Comparison of ENCODE assay signal across 21 mouse cellular contexts in genomic region chr12:105561007-105561534, GRCm38 (mm10). TPM values are rescaled to one million over a fixed set of nuclear protein-coding genes. Genes with fewer than 3 reads are reported as not detected.
DNase-seq lines count a peak whose midpoint lies in the region; ATAC-seq lines count a peak whose summit lies in the region.
"Had no signal": no experiment of that assay in that cellular context is flagged by ENCODE, and none has a peak within 500 bp of the region (broad histone marks: within the 10 kb centered on the region; RNA-seq: fewer than 3 reads in every experiment).

No protein-coding gene starts in this region.

- intact Hi-C loops in left cerebral cortex, postnatal 14 days (cut with DNase I) = no loop called here
- intact Hi-C loops in left cerebral cortex, postnatal 4 days (cut with DNase I) = no loop called here

- H3K4me3 ChIP-seq in heart, embryonic 11.5 days (ENCODE audit: low read depth, low read length) = no peak overlapping the region
- H3K4me3 ChIP-seq: erythroblast, embryonic 14.5 days; hindbrain, embryonic 15.5 days; kidney, embryonic 15.5 days; myocyte had no signal

- H3K27me3 ChIP-seq in heart, embryonic 11.5 days (ENCODE audit: control insufficient read depth, insufficient read depth, low read length) = peaks cover 27% of the 10 kb centered on the region

- H3K4me2 ChIP-seq in heart, embryonic 11.5 days = no peak overlapping the region
- H3K4me2 ChIP-seq: hindbrain, embryonic 15.5 days; kidney, embryonic 15.5 days had no signal

- no peak overlapping the region for H3K27ac ChIP-seq in heart, embryonic 11.5 days (ENCODE audit: low read depth, low read length)
- H3K27ac ChIP-seq: hindbrain, embryonic 15.5 days; kidney, embryonic 15.5 days; liver, embryonic 14.5 days had no signal

- peaks cover 34% of the 10 kb centered on the region for H3K4me1 ChIP-seq in heart, embryonic 11.5 days (ENCODE audit: control insufficient read depth, insufficient read depth, low read length)

- no peak for DNase-seq in heart, adult 18-20 months
- DNase-seq in left cerebral cortex, postnatal 14 days (ENCODE audit: low spot score in 2 of 2) = peak; percentile 55 to 68
- DNase-seq in left cerebral cortex, postnatal 4 days = no peak
- DNase-seq in brain, adult 2 months (ENCODE audit: low read depth, low spot score) = peak; percentile 76
- peak; percentile 54 for DNase-seq in right cerebral cortex, postnatal 25 days
- no peak for DNase-seq in spleen, postnatal 14 days (ENCODE audit: low spot score in 2 of 2)
- DNase-seq: adrenal gland, postnatal 25 days; cerebellum, postnatal 10 days; thymus, postnatal 25 days had no signal

- H3K36me3 ChIP-seq in heart, embryonic 11.5 days (ENCODE audit: control insufficient read depth, insufficient read depth, low read length) = no peaks in the 10 kb centered on the region
- H3K36me3 ChIP-seq: G1E; hindbrain, embryonic 15.5 days; kidney, embryonic 15.5 days had no signal

- H3K9ac ChIP-seq in heart, embryonic 11.5 days (ENCODE audit: low read depth, low read length) = 0 out of 2 replicates have a peak overlapping the region, but pooled peaks have one; percentile 23
- H3K9ac ChIP-seq: hindbrain, embryonic 15.5 days; kidney, embryonic 15.5 days; liver, embryonic 14.5 days had no signal

- no peaks in the 10 kb centered on the region for H3K9me3 ChIP-seq in heart, embryonic 11.5 days (replicated peaks; ENCODE audit: control insufficient read depth, low read length)
- H3K9me3 ChIP-seq: hindbrain, embryonic 15.5 days; kidney, embryonic 15.5 days had no signal

- no peak for ATAC-seq in heart, embryonic 11.5 days (replicated peaks; ENCODE audit: insufficient number of reproducible peaks, low FRiP score, low TSS enrichment)
- ATAC-seq in activated CD4-positive, CD25-positive, alpha-beta regulatory T cell, adult 4 months = no peak

- WGBS in heart, embryonic 11.5 days (ENCODE audit: insufficient replicate concordance) = 42% methylated on average over 8 of the region's 8 CpGs

RNA-seq across cellular contexts. Expression of gene Bdkrb2, which starts 2.0 kb away (rescaled TPM):
- polyA plus RNA-seq in heart, embryonic 11.5 days (2014; fragmentation: Nextera tagmentation; extraction: Ambion mirVana) = 0.42 and 0.69 TPM in 2 replicates
- under 1 TPM; 0.31 to 0.40 TPM for total RNA-seq in heart, adult 18-20 months (2021)
- total RNA-seq in left cerebral cortex, postnatal 14 days (2021) = under 1 TPM; 0.19 to 0.64 TPM
- total RNA-seq in left cerebral cortex, postnatal 4 days (2021) = under 1 TPM; 0.42 to 0.58 TPM
- not detected for polyA plus RNA-seq in activated CD4-positive, CD25-positive, alpha-beta regulatory T cell, adult 4 months (2017; shearing (Covaris generic))
- total RNA-seq: granulocyte monocyte progenitor cell, adult 5-6 weeks had no signal
- polyA plus RNA-seq: erythroblast, embryonic 14.5 days; liver, embryonic 14.5 days had no signal

RNA-seq across cellular contexts. Expression of gene Bdkrb1, which starts 41.8 kb away (rescaled TPM):
- polyA plus RNA-seq in heart, embryonic 11.5 days (2014; fragmentation: Nextera tagmentation; extraction: Ambion mirVana) = not detected in 2 replicates
- total RNA-seq in heart, adult 18-20 months (2021) = not detected
- not detected for total RNA-seq in left cerebral cortex, postnatal 14 days (2021)
- not detected for total RNA-seq in left cerebral cortex, postnatal 4 days (2021)
- 1 to 10 TPM; 1.0 to 1.1 TPM for polyA plus RNA-seq in activated CD4-positive, CD25-positive, alpha-beta regulatory T cell, adult 4 months (2017; shearing (Covaris generic))
- total RNA-seq: adrenal gland, postnatal 25 days; G1E; granulocyte monocyte progenitor cell, adult 5-6 weeks; layer of hippocampus, adult 18-20 months had no signal
- polyA plus RNA-seq: erythroblast, embryonic 14.5 days; G1E; heart, postnatal 0 days; limb, embryonic 11.5 days; liver, embryonic 14.5 days had no signal

Comparison
In these comparisons a context has a peak if more than half of its experiments do, and no peak if none do; other contexts are left out.
1. DNase-seq: peak in left cerebral cortex, postnatal 14 days (2 of 2), brain, adult 2 months (single experiment) and right cerebral cortex, postnatal 25 days (single experiment); none in heart, adult 18-20 months (0 of 2), left cerebral cortex, postnatal 4 days (single experiment) and spleen, postnatal 14 days (0 of 2).